Mouse (Mus musculus) testis, adult 2 months (tissue): ENCODE data around the gene Znrf4.

Source experiments
- CTCF ChIP-seq: fragments of 200-500 bp; IDR thresholded peaks from 2 replicates; pipeline ENCODE4 v1.5.1; 2012; ENCODE audit warnings: low read depth, mild to moderate bottlenecking, inconsistent platforms, low read length, moderate library complexity; ENCODE audit not compliant: control insufficient read depth, insufficient read depth, insufficient replicate concordance
- POLR2A ChIP-seq: fragments of 200-500 bp; IDR thresholded peaks from 2 replicates; pipeline ENCODE4 v1.6.1; 2012; ENCODE audit warnings: low read depth, mild to moderate bottlenecking, inconsistent platforms, low read length, moderate library complexity; ENCODE audit not compliant: control insufficient read depth

DNA sequence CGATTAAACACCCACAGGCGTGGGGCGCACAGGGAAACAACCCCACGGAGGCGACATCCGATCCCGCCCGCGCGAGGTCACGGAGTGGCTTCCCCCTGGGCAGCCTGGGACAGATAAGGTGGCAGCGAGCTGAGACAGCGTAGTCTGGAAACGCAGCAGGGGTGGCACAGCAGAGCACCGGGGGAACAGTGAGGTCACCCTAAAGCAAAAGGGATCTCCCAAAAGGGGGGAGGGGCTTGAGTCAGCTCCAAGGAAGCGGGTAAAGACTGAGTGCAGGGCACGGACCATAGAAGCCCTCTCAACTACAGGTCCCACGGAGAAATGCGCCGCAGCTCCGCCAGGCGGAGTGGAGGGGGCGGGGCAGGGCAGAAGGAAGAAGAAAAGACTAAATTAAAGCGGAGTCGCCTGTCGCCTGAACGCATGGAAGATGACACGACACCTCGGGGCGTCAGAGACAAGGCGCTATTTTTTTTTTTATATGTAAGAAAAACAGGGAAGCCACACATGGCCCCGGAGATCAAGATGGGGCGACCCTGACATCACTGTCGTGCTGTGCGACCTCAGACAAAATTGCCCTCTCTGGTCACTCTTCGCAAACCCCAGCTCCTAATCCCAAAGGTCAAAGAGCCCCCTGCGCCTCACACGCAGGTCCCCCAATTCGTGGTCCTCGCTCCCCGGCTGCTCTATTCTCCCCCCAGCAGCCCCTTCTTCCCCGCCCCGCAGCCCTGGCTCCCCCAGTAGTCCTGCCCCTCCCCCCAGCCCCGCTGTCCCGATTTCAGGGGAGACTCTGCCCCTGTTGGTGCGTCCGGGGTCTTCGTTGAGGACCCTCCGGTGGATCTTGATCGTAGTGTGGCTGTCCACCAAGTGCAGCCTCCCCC lies 39.3 kb downstream of the Znrf4 start:
- no peak; the same call in 1 of the 2 replicates for TF ChIP-seq CTCF
- no peak for TF ChIP-seq POLR2A
